Mouse (Mus musculus): Measurements from ENCODE around the gene Gapvd1.

Gene Gapvd1

DNA sequence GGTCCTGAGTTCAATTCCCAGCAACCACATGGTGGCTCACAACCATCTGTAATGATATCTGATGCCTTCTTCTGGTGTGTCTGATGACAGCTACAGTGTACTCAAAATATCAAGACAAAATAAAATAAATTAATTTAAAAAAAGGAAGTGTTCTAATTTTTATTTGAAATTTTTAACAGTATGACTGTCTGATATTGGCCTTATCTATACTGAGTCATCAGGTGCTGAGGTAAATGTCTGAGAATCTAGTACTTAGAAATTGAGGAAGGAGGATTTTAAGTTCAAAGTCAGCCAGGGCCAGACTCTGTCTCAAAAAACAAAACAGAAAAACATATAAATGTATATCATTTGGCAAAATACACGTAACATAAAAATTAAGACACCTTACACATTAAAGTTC is 46.4 kb downstream of the Gapvd1 start:
- no peak for DNase-seq

DNA sequence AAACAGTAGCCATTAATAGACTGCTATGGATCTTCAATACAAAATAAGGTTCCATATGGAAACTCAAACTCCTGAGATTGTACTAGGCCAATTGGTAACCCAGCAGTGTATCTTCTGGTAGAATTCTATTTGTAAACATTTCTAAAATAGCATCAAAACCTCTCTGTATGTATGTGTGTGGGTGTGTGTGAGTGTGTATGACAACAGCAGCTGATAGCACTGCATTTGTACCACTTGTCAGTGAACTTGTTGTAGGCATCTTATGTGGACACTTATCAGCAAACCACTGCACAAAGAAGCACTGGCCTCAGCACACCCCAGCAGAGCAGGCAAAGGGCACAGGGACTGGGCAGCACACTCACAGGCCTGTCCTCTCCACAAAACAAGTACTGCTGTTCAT is 58.4 kb downstream of the Gapvd1 start:
- DNase-seq, result no peak

DNA sequence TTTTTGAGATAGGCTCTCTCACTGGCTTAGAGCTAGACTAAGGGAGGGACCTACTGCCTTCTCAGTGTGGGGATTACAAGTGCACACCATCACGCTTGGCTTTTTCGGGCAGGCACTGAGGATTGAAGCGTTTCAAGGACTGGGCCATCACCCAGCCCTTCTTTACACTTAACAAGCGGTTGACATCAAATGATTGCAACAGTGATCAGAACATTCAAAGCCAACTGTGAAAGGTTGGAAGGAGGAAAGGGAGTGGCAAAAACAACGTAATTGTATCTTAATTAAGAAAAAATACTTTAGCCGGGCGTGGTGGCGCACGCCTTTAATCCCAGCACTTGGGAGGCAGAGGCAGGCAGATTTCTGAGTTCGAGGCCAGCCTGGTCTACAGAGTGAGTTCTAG is 62.2 kb downstream of the Gapvd1 start:
- DNase-seq, result no peak

DNA sequence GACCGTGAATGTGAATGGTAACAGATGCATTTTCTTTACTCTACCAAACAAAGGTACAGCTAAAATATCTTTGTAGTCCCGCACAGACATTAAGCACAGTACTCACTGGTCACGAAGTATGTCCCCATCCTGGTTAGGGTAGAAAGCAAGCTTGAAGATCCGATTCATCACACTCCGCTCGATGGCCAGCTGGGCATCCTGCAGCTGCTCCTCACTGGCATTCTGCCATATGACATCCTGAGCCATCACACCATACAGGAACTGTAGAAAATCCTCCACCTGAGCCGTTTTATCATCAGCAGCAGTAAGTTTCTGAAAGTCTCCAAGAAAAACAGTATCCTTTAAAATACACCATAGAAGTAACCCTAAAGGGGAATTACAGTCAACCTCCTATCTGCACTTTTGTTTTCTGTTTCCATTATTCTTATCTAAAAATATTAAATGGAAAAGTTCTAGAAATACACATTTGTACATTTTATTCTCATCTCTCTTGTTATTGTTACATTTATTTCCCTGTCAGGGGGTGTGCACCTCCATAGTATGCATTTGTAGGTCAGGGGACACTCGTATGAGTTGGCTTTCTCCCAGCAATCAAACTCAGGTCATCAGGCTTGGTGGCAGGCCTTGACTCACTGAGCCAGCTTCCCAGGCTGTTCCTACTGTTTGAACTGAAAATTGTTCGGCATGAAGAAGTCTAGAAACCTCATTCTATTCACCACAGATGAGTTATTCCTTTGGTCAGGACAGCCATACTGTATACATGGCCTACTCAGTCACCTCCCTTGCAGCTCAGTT is 70.8 kb downstream of the Gapvd1 start:
- DNase-seq, result no peak

DNA sequence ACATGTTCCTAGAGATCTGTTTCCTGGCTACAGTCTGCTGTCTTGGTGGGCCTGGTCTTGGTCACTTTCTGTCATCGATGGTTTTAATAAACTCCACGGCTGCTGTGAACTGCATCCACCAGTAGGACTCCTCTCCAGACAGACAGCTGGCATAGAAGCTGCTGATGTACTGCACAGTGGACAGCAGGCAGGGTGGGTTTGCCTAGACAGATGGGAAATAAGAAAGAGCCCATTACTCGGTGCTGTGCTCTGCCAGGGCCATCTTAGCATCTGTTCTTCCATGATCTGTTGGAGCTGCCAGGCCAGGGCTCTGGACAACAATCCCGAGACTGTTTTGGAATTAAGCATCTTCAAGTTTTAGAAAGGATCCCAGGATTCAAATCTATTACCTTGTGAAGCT is 77.1 kb downstream of the Gapvd1 start:
- DNase-seq, result no peak

DNA sequence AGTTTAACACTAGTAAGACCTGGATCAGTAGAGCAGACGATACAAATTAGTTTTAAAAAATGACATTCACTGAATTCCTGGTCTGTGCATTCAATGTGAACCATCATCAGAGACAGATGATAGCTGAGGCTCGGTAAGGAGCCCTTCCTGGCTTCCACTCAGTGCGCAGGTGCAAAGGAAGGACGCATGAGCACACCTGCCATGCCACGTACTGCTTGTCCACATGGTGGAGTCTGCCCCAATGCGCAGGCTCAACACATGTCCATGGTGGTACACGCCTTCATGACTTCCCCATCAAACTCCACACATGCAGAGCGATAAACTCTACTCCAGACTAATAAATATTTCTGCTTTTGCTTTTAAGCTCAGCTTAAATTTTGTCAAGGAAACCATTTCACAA is 78.0 kb downstream of the Gapvd1 start:
- no peak for DNase-seq

DNA sequence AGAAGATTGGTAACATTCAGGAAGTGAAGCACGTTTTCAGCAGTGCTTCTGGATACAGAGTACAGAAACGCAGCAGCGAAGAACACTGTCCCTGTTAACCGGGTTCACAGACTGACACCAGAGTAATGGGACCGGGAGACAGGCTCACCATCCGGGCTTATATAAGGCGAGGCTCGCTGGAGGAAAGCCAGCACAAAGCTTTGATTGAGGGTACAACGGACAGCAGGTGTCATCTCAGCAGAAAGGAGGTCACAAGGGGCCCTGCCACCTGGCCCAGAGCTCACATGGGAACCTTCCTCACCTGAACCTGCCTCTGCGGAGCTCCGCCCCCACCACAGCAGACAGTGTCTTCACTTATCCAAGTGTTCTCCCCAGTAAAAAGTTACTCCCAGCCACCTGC is 81.2 kb downstream of the Gapvd1 start:
- peak; percentile 58 for DNase-seq

DNA sequence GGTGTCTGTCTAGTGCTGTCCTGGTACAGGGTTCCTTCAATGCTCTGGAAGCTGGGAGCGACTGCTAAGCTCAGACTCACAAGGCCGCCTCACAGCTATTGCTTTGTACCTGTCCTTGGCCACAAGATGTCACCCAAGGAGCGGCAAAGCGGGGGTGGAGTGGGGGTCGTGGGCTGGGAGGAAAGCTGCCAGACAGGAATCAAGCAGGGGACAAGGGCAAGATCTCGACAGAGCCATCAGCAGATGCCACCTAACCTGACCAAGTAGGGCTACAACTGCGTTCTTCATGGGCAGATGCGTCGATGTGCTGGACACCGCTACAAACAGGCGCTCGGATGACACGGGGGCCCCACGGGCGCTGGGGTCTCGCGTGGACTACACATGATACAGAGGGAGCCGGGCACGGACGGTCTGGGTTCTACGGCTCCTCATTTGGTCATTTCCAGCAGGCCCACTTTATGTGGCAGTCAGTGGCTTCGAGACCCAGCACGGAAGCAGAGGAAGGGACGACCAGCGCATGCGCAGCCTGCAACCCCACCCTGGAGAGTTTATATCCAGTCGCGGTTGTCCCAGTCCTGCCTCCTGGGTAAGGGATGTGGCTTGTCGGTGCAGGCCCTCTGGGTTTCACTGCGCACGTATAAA is 83.5 kb downstream of the Gapvd1 start:
- peak; percentile 48 for DNase-seq

DNA sequence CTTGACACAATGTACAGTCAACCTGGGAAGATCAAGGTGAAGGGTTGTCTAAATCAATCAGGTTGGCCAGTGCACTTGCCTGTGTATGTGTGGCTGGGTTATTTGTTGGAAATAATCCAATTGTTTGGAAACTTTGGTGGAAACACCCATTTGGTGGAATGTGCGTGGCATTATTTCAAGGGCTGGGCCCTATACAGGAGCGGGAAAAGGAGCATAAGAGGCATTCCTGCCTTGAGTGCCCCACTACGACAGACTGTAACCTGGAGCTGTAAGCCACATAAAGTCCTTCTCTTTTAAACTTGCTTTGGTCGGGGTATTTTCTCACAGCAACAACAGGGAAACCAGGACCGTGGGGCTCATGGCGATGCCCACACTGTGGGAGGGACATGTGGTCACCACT is 84.6 kb downstream of the Gapvd1 start:
- DNase-seq, result no peak

DNA sequence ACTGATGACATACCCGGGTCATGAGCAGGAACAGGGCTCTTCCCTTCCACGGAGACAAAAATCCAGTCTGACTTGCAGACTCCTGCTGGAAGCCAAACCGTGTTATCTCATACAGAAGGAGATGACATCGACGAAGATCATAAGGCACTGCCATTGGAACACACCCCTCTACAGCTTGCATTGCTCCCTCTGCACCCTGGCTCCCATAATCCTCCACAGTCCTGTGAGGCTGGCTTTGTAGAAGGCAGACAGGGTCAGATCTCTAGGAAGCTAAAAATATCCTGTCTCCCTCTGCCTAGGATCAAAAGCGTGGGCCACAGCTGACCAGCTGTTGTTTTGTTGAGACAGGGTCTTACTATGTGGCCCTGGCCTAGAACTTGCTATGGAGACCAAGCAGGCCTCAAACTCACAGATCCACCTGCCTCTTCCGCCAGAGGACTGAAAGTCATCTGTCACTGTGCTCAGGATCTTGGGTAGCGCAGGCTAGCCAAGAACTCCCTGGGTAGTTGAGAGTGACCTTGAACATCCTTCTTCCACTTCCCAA is 85.8 kb downstream of the Gapvd1 start:
- DNase-seq, result no peak

DNA sequence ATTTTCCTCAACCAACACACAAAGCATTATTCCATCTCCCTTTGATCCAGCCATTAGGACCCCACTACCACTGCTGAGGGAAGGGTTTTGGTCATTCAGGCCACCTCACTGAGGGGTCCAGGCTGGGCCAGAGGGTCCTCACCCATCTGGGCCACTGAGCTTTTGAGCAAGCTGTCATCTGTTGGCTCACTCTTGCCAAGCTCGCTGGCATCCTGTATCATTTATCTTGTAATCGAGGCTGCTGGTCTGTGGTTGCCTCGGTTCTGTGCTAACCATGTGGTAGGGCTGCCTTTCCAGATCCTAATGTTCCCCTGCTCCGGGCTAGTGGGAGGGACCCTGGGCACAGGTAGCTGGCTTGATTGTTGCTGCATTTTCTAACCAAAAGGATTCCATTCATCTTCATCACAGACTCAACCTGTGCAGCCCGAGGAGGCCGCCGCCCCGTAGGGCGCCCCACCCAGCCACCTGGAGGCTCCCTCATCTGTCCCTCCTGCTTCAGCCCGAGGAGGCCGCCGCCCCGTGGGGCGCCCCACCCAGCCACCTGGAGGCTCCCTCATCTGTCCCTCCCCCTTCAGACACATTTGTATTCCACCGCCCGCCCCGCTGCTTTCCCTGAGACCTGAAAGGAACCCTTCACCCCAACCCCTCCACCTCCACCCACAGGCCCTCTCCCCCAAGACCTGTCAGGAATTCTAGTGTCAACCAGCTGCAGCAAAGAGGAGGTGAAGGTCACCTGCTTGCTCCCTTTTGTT is 86.4 kb downstream of the Gapvd1 start:
- DNase-seq, result no peak

DNA sequence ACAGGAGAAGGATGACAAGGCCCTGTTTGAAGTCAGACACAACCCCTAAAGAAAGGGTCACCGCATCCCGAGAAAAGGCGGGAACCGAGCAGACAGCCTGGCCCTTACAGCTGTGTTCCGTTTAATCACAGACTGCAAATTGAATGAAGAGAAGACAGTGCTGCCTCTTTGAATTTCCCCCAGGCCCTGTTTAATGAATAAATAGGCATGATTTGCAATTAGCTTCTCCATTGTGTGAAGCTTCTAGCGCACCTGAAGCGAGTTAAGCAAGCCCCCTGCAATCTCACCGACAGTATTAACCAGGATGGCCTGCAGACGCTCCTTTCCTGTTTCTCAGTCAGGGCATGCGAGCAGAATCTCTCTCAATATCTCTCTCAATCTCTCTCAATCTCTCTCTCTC is 87.2 kb downstream of the Gapvd1 start:
- no peak for DNase-seq

DNA sequence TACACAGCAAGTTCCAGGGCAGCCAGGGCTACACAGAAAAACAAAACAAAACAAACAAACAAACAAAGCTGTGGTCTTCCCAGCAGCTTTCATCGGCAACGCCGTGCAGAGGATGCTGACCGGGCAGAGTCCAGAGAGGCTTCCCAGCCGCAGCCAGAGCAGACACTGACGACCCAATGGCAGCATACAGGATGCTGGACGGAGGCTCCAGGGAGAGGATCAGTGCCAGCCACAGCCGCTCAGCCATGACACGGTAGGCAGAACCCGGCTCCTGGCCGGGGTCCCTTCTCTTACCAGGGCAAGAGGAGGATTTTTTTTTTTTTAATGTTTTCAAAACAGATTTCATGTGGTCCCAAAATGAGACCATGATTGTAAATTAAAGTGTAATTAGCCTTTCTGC is 107.6 kb downstream of the Gapvd1 start:
- DNase-seq, result no peak

DNA sequence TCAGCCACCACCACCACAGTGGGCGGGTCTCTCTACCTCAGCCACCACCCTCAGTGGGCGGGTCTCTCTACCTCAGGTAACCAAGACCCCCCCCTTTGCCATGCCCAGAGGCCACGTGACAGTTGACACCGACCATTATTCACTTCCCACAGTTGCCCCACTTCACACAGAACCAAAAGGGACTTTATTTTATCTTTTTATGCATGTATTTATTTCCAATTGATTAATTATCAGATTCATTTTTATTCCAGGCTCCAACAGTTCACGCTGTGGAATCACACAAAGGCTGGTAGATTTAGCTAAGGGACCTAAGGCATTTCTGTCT is 108.5 kb downstream of the Gapvd1 start:
- DNase-seq, result no peak

DNA sequence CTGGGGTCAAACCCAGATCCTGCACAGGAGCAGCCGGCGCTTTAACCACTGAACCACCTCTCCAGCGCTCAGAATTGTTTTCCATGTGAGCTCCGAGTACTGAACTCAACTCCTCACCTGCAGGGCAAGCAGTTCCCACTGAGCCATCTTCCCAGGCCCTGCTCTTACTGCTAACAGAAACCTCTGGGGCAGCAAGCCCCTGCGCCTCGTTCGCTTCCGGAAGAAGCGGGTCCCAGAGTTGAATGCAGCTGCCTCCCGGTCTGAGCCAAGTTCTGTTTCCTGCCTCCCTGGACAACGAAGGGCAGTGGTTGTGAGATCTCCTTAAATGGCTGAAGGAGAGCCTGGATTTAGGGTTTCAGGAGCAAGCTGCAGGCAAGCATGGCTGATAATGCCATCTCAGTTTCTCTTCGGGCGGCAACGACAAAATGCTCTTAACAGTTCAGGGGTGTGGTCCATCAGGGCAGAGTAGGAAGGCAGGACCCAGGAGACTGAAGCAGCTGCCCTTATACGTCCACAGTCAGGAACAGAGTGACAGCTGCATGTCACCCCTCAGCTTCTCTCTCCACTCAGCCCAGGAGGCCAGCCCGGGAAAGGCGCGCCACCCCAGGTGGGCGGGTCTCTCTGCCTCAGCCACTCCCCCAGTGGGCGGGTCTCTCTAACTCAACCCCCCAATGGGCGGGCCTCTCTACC is 109.0 kb downstream of the Gapvd1 start:
- no peak for DNase-seq

DNA sequence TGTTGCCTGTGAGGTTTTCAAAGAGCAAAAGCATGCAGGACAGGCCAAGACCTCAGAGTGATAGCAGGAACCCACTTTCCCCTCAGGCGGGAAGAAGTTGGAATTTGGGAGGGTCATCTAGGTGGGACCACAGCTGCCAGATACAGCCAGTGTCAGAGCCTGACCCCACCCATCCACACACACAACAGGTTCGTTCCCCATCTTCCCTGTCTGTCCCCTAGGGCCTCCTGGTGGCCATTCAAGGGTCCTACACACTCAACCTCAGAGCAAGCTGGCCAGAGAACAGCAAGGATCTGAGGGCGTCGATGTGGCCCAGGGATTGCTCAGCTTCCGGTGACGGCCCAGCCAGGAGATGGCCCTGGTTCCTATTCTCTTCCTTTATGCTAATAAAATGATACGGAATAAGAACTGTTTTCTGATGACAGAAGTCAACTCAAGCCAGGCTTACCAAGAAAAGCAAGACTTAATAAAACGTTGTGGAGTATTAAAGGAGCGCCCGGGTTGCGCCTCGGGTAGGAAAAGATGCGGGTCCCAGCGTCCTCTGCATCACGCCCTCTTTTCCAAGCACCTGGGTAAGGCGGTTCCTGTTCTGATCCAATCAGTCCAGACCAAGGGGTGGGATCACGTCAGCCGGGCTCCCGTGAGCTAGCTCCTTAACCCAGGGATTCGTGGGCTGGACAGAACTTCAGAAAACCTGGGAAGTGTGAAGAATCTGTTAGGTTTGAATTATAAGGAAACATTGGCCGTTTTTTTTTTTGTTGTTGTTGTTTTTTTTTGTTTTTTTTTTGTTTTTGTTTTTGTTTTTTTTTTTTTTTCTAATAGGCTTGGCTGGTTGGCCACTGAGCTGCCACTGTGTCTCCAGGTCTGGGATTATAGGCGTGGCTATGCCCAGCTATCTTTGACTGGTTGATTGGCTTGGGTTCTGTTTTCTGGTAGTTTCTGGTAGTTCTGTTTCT is 110.2 kb downstream of the Gapvd1 start:
- DNase-seq, result no peak

DNA sequence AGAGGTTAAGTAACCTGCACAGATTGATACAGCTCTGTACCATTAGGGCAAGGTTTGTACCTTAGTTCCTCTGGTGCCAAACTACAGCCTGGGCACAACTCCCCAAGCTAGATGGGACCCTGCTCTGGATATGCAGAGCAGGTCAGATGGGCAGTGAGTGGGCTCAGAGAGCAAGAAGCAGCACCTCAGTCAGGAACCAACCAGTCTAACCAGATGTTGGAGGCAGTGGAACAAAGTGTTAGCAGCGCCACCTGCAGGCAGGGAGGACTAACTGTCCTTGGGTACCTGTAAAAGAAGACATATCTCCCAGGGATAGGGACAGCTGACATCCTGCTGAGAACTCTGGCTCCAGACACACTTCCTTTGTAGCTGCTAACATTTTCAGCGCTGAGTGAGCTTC is 112.7 kb downstream of the Gapvd1 start:
- DNase-seq, result no peak

DNA sequence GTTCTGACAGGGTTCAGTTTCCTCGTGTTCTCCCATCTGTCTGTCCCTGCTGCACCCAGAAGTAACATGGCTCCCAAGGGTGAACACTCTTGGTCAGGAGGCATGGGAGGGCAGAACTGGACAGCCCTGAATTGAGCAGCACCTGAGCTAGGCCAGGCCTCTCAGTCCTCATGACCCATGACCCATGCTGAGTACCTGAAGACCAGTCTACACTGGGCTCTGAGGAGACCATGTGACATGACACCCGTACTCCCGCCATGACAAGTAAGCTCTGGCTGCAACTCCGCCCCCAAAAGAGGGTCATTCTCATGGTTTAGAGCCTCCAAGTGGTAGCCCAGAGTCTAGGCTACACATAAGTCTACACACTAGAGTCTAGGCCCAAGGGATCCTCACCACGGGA is 115.3 kb downstream of the Gapvd1 start:
- no peak for DNase-seq

DNA sequence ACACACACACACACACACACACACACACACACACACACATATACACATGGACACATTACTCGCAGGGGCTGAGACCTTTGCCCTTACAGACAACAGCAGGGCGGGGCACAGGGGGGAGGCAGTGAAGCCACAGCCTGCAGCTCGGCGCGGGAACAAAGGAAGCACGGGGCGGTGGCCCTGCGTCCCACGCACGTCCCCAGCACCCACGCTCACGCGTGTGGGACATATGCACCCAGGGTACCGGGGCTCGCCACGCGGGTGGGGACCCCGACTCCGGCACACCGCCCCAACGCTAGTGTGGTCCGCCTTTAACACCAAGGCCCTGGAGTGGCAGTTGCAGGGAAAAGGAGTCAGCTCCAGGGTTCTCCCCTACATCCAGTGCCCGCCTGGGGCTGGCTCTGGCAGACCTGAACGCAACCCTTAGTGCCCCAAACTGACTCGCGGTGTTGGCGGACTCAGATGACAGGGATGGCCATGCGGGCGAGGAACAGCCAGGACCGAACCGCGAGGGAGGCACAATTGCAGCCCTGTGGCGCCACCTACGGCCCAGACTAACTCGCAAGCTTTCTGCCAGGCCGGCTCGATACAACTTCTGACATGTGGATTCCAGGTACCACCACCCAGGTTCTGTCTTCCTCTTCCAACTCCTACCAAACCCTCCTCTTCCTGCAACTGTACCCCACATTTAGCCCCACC is 115.9 kb downstream of the Gapvd1 start:
- DNase-seq, result peak; percentile 77

DNA sequence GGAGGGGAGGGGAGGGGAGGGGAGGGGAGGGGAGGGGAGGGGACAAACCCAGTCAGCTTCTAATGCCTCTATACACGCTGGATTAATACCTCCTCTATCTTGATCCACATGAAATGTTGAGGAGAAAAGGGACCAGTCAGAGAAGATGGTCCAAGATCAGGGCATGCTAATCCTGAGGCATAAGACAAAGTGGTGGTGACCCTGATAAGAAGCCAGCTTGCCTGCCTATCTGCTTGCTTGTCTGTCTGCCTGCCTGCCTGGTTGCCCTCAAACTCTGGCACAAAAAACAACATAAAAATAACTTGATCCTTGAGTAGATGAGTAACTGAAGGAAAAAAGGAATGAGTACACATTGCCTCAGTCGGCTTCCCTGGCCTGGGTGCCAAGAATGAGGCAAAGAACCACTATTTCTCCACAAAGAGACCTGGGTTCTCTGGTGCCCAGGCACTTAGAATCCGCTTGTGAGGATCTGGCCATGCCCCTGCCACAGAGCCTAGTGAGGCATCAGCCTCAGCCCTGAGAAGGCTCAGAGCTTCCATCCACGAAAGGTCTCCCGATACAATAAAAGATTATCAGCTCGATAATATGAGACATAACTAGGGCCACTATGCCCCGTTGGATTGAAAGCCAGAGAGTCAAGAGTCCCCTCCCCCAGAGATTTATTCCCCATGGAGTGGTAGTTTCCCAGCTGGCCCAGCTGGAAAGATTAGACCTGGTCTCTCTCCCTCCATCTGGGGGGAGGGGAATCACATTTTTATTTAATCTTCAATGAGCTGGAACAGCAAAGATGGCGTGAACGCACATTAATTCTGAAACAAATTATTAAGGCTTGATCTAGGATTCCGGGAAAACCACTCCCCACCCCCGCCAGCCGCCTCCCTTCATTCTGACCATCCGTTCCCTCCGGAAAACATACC is 119.5 kb downstream of the Gapvd1 start:
- DNase-seq, result no peak

All from cerebellum, adult 11 months (tissue).